Mouse (Mus musculus) heart, postnatal 4 days (tissue): ENCODE measurements around the gene Ift22. TPM values are rescaled to one million over a fixed set of nuclear protein-coding genes. Genes with fewer than 3 reads are reported as not detected.

Experiments used
- DNase-seq: peaks from one replicate; pipeline ENCODE4 v3.0.0; 2021
- total RNA-seq, 2 experiments: library from RNA; stranded (reverse); gene quantifications; 2 replicates each; pipeline ENCODE4 v1.2.3; 2021

Ift22 gene
- total RNA-seq = 10 to 100 TPM; 14.2 to 14.3 TPM

DNA sequence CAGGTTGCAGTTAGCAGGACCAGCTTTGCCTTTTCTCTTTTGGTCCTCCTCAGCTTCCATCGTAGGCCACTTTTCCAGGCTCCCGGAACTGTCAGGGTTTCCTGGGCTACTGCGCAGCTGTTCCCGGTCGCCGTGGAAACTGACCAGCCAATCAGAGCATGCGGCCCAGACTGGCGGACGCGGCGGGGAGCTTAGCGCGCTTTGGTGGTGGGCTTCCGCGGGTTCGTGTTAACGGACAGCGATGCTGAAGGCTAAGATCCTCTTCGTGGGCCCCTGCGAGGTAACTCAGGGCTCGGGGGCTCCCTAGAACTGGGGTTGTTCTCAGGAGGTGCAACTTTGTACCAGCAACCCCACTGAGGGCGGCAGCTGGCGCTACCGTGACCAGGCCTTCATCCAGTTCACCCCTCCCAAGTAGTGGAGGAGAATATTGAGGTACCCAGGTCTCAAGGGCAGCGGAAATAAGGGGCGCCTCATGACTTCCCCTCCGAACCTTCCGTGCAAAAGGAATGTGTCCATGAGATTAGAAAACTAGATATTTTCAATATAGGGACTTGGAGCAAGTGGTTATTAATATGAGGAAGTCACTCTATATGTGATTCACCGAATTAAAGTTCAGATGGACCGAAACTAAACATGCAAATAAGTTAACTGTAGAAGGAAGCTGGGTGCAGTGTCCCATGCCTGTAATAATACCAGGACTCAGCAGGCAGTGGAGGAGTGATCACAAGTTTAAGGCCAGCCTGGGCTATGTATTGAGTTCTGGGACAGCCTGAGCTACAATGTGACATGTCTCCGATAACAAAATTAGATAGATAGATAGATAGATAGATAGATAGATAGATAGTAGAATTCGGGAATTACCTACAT is at the start of gene Ift22:
Gene Ift22, plus strand, starts transcription at position 160 of the 867 bp plus-strand sequence.
- DNase-seq = peak; percentile 94

DNA sequence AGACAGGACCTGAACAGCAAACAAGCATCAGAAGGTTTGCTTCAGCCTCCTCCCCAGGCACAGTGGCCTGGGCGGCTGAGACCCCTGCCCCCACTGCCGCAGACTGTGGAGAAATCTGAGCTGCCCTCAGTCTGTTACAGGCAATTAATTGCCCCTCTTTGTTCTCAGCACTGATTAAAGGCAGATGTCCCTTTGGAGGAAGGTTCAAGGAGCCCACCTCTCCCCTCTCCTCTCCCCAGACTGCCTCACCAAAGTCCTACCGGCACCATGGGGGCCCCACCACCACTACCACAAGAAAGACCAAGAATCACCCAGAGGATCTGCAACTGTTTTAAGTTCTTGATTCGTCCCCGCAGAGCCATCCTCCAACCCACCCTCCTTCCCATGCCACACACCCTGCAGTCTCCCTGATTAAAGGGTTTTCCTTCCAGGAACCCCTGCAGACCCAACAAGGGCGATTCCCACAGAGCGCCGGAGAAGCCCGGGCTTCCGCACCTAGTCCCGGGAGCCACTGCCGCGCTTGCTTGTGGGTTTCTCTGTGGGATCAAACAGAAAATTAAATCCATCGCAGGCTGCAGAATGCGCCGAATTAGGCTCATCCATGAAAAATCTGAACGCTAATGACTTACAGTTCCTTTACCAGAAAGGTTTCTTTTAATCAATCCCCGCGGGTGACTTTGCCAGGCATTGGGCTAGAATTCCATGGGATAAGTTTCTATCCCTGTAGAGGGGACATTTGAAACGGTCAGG is 46.6 kb upstream of the Ift22 start:
- no peak for DNase-seq

DNA sequence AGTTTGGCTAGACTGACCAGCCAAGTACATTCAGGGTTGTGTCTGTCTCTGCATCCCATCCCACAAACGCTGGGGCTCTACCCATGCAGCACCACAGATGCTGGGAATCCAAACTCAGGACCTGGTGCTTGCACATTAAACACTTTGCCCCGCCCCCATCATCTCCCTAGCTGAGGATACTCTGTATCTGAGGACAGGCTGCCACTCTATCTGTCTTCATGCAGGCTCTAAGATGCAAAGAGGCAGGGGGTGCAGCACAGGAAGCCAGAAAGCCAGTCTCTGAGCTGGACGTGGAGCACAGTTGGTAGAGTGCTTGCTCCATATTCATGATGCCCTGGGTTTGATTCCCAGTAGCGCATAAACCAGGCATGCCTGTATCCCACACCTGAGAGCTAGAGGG is 45.1 kb upstream of the Ift22 start:
- DNase-seq = no peak

DNA sequence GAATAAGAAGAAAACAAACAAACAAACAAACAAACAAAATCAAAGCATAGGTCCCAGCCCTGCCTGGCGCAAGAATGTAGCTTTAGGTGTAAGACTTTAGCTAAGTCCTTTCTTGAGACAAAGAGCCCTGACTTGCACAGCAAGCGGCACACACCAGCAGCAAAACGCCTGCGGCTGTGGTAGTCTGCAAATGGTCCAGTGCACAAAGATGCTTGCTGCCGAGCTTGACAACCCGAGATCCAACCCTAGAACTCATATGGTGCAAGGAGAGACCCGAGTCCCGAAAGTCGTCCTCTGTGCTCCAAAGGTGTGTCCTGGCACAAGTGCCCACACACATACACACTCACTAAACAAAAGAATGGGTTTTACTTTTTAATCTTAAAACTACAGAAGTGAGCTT is 44.7 kb upstream of the Ift22 start:
- no peak for DNase-seq

GRCm38 (mm10) chr5:136863961-136864674 is 43.8 kb upstream of the Ift22 start:
- peak; percentile 73 for DNase-seq

DNA sequence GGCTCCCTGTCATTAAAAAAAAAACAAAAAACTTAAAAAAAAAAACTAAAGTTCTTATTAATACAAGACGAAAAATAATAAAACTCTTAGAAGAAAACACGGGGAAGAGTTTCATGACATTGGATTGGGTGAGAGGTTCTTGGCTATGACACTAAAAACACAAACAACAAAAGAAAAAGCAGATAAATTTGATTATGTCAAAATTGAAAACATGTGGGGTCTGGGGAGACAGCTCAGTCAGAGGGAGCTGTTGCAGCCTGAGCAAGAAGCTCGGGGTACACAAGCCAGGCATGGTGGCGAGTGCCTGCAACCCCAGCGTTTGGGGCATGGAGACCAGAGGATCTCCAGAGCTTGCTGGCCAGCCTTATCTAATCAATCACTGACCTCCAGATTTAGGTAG is 40.2 kb upstream of the Ift22 start:
- DNase-seq = no peak

DNA sequence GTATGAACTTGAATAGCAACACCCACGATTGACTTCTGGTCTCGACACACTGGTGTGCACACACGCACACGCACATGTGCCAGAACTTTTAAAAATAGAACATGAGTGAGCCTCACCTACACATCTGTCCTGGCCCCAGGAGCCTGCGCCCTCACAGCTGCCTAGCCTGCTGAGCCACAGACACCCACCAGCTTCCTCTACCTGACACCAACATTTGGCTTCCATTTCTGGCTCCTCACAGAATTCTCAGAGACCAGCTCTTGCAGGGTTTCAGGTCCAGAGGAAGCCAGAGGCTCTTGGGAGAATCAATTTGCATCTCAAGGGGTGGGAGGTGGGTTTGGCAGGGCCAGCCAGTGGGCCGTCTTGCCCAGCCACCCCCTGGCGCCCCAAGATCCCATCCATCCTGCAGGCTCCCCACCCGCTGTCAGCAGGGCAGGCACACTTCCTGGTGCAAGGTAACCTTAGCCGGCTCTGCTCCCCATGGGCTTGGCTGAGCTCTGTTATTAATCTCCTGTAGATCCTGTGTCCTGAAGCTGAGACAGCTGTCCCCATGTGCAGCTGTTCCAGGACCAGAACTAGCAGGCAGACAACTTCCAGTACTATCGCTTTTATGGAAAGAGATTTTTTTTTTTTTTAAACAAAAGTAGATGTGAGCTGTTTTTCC is 38.4 kb upstream of the Ift22 start:
- no peak for DNase-seq

GRCm38 (mm10) chr5:136872417-136872816 is 35.5 kb upstream of the Ift22 start:
- no peak for DNase-seq

DNA sequence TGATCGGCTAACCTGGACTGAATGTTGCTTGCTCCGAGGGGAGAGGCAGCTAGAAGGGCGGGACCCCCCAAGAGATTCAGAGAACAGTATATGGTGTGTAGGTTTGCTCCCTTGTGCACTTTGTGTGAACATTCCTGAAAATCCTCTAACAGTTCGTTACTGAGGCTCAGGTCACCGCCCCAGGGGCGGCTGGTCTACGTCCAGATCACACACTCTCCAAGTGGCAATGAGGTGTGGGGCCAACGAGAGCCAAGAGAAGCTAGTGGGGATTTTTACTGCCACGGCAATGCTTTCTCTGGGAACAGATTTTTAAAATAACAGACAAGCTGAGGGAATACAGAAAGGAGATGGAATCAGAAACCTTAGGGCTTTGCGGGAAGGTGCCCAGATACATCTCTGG is 33.7 kb upstream of the Ift22 start:
- DNase-seq = no peak

- DNase-seq = no peak
Measured at GRCm38 (mm10) chr5:136880101-136880500, 27.8 kb upstream of the Ift22 start.

DNA sequence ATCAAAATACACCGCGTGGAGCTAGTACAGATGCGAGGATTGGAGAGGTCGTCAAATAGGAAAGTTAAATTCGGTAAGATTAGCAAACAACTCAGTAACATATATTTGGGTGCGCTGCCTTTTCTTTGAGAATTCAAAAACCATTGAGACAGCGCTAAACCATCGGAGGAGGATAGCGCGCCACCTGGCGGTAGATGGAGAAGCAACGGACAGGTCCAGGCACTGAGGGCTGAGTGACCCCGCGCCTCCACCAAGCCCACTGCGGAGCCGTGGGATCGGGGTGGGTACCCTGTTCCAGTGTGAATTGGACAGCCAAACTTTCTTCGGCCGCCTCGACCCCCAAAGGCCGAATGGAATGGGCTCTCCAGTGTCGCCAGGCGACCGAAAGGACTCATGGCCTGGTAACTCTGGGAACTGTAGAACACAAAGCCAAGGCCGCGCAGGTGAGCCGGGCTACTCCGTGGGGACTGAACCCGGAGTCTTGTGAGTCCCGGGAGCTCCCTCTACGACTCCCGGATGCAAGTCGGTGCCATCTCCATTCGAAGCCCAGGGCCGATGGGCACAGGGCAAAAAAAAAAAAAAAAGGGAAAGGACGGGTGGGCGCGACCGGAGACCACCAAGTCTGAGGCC is 26.5 kb upstream of the Ift22 start:
- peak; percentile 90 for DNase-seq

DNA sequence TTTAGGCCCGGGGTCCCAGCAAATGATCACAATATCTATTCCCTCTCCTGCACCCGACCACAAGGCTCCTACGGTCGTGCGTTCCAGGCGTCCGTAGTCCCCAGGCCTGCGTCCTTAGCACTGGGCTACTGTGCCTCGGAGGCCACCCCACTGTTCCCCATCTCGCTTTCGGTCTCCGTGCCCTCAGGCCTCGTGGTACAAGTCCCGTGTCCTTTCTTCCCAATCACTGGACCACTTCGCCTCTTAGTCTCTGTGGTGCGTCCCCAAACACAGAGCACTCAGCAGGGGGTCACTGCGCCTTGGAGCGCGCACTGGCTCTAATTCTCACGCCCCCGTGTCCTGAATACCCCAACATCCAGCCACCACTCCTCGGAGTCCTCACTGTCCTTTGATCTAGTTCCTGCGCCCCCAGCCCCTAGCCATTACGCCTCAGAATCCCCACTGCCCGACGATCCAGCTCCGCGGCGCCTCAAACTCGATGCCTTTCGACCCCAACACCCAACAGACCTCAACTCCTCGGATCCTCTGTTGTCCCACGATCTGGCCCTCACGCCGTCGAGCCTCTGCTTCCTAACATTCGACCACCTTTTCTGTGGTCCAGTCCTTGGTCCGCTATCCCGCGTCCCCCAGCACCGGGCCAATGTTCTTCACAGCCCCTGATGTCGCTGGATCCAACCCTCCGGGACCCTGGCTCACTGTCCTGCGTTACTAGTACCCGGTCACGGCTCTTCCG is 25.7 kb upstream of the Ift22 start:
- DNase-seq = peak; percentile 19

DNA sequence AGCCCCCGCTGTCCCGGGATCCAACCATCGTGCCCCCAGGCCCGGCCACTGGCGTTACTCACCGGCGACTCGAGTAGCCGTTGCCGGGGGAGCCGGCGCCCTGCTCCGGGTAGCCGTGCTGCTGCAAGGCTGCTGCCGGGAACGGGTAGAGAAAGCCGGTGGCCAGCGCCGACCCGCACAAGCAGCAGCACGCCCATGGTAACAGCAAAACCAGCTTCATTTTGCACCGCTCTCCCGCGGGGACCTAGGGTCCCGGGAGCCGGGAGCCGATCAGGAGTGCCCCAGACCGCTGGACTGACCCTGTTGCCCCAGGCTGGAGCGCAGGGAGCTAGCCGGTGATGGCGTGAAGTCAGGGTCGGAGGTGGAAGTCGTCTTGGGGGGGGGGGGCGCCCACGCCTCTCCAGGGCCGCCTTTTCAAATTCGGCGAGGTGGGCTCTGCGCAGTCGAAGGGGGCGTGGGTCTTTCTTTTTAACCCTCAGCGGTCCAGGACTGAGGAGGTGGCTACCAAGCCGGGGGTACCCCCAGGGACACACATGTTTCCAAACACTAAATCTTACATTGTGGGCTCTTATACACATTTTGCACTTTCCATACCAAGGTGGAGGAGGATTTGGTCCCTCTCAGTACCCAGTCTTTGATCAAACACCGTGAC is 25.0 kb upstream of the Ift22 start, which contains the start of gene Col26a1:
Gene Col26a1, minus strand, starts transcription at position 422 of the 652 bp plus-strand sequence.
- peak; percentile 40 for DNase-seq

DNA sequence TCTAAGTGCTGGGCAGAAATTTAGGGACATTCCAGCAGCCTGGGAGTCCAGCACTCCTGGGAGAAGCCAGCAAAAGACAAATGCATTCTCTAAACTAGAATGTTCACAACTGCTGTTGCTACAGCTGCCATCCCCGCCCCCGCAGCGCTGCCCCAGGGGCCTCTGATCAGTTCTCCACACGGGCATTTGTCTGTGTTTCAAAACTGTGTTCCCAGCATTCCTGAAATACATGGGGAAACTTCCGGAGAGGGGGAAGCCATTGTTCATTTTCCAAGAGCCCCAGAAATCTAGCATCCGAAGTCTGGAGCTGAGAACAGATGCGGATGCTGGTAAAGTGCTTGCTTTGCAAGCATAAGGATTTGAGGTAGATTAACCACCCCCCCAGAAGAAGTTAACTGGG is 21.0 kb upstream of the Ift22 start:
- DNase-seq = peak; percentile 44

- DNase-seq = peak; percentile 40
Measured at GRCm38 (mm10) chr5:136888539-136889355, 19.2 kb upstream of the Ift22 start.

GRCm38 (mm10) chr5:136894840-136895528 is 13.0 kb upstream of the Ift22 start:
- no peak for DNase-seq

DNA sequence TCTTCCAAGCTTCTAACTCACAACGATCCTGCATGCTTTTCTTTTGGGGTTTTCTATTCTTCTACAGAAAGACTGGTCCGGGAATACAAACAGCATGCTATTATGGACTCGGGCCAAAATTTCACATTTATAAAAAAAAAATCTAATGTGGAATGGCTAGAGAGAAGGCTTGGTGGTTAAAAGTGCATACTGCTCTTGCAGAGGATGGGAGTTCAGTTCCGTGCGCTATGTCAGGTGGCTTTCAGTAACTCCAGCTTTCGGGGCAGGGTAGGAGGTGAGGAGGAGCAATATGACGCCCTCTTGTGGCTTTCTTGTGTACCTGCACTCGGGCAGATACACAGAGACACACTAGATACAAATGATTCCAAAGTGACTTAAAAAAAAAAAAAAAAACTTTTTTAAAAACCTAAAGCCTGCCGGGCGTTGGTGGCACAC is 12.4 kb upstream of the Ift22 start:
- no peak for DNase-seq

DNA sequence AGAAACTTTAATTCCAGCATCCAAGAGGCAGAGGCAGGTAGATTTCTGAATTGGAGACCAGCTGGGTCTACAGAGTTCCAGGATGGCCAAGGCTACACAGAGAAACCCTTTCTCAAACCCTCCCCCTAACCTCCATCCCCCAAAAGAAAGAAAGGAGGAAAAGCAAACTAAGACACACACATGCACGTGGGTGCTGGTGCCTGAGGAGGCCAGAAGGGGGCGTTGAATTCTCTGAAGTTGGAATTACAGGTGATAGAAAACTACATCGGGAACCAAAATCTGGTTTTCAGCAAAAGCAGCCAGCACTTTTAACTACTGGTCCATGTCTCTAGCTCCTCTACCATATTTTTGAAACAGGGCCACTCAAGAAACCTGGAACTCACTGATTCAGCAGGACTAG is 3.3 kb upstream of the Ift22 start:
- no peak for DNase-seq

DNA sequence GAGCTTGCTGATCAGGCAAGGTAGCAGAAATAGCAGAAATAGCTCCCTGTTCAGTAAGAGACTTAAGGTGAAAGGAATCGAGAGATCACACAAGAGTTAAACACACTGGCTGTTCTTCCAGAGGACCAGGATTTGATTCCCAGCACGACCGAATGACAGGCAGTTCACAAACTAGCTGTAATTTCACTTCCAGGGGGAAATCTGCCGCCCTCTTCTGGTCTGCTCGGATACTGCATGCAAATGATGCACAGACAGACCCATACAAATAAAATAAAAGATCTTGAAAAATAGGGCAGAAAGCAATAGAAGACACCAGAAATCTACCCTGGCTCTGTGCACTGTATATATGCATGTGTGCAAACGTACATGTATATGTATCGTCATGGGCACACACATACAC is 2.3 kb upstream of the Ift22 start:
- DNase-seq = peak; percentile 33
